Mouse (Mus musculus): ENCODE measurements around the gene AI481877. TPM values are rescaled to one million over a fixed set of nuclear protein-coding genes. Genes with fewer than 3 reads are reported as not detected.

Gene AI481877
- polyA plus RNA-seq, 1 experiment from 2014 or later: 0.05 TPM

DNA sequence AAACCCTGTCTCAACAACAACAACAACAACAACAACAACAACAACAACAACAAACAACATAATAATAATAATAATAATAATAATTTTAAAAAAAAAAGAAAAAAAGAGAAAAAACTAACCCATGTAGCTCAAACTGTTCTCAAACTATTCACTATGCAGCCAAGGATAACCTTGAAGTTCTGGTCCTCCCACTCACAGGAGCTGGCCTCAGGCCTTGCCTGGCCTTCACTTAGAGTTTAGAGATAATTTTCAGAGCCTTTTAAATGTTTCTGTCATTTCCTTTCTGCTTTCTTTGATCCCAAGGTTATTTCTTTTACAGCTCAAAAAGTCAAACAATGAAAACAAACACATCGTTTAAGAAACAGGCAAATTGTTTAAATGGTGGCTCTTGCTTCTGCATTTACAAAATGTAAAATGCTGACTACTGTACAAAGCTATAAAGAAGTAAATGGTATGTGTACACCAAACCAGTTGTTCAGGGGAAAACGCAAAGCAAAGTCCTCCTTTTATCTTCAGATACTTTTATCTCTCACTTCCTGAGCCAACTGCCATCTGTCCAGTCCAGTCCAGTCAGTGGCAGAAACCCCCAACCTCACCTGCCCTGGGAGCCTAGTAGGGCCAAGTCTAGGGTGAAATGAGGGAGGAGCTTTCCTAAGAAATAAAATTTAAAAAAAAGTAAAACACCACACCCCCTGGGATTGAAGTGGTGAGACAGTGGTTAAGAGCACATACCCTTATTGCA lies 34.6 kb upstream of the AI481877 start:
- WGBS: 85% methylated on average over 2 of the region's 2 CpGs

DNA sequence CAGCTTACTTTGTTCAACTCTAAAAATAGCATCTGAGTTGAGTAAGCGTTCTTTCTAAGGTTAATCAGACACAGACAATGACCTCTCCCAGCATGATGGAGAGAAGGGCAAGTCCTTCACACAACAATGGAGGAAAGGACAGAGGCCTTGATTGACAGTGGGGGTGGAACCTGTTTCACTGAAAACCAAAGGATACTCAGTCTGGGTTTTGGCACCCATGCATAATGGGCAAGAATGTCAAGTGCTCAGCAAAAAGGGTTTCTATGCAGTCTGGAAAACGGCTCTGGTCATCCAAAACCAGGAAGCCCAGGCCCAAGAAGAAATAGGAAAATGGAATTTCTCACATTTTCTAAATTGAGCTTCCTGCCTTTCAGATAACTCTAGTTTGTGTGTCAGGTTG lies 33.8 kb upstream of the AI481877 start:
- ATAC-seq (ENCODE audit: low read depth): no peak
- WGBS: 29% methylated on average over 2 of the region's 2 CpGs

More for the DNA sequence above, 34.6 kb upstream of the AI481877 start:
- no peaks in the 10 kb centered on the region for H3K27me3 ChIP-seq (ENCODE audit: control insufficient read depth, insufficient read depth, low read length)
- no peak overlapping the region for H3K27ac ChIP-seq (ENCODE audit: low read depth, low read length)
- no peak overlapping the region for H3K4me2 ChIP-seq (ENCODE audit: low read depth, low read length)
- no peaks in the 10 kb centered on the region for H3K9me3 ChIP-seq (ENCODE audit: control insufficient read depth, low read length)
- ATAC-seq (ENCODE audit: low read depth): no peak
- no peak overlapping the region for H3K4me3 ChIP-seq (ENCODE audit: low read depth, low read length)
- no peak overlapping the region for H3K9ac ChIP-seq (replicated peaks; ENCODE audit: low read depth, low read length)
- no peaks in the 10 kb centered on the region for H3K4me1 ChIP-seq (ENCODE audit: control insufficient read depth, insufficient read depth, low read length)
- no peaks in the 10 kb centered on the region for H3K36me3 ChIP-seq (ENCODE audit: control insufficient read depth, insufficient read depth, low read length)

DNA sequence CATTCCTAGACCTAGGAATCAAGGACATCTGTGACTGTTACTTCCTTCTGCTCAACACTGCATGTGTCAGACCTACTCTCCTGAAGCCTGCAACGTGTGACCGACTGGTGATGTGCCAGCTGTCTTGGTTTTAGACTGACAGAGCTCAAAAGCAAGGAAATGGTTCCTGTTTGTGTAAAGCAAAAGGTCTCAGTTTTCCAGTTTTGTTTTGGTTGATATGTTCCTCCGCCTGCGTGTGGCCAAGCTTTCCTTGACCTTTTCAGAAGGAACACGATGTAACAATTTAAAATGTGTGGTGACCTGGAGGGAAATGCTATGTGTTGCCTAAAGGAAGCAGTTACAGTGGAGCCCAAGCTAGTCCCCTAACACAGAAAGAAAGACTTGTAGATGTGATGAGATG lies 31.2 kb upstream of the AI481877 start:
- no peak for ATAC-seq (ENCODE audit: low read depth)
- Histone ChIP-seq H3K4me2 (ENCODE audit: low read depth, low read length) (no peak overlapping the region), H3K27me3 (ENCODE audit: control insufficient read depth, insufficient read depth, low read length) (no peaks in the 10 kb centered on the region), H3K4me1 (ENCODE audit: control insufficient read depth, insufficient read depth, low read length) (no peaks in the 10 kb centered on the region), H3K36me3 (ENCODE audit: control insufficient read depth, insufficient read depth, low read length) (no peaks in the 10 kb centered on the region), H3K4me3 (ENCODE audit: low read depth, low read length) (no peak overlapping the region), H3K9ac (replicated peaks; ENCODE audit: low read depth, low read length) (no peak overlapping the region), H3K27ac (ENCODE audit: low read depth, low read length) (no peak overlapping the region), H3K9me3 (ENCODE audit: control insufficient read depth, low read length) (no peaks in the 10 kb centered on the region)
- WGBS: 88% methylated on average over 5 of the region's 5 CpGs

More for the DNA sequence above, 33.8 kb upstream of the AI481877 start:
- Histone ChIP-seq H3K9ac (replicated peaks; ENCODE audit: low read depth, low read length) (no peak overlapping the region), H3K4me1 (ENCODE audit: control insufficient read depth, insufficient read depth, low read length) (no peaks in the 10 kb centered on the region), H3K27me3 (ENCODE audit: control insufficient read depth, insufficient read depth, low read length) (no peaks in the 10 kb centered on the region), H3K4me2 (ENCODE audit: low read depth, low read length) (no peak overlapping the region), H3K36me3 (ENCODE audit: control insufficient read depth, insufficient read depth, low read length) (no peaks in the 10 kb centered on the region), H3K4me3 (ENCODE audit: low read depth, low read length) (no peak overlapping the region), H3K27ac (ENCODE audit: low read depth, low read length) (no peak overlapping the region), H3K9me3 (ENCODE audit: control insufficient read depth, low read length) (no peaks in the 10 kb centered on the region)

GRCm38 (mm10) chr4:59167251-59167847 lies 28.6 kb upstream of the AI481877 start:
- H3K36me3 ChIP-seq (ENCODE audit: control insufficient read depth, insufficient read depth, low read length): no peaks in the 10 kb centered on the region
- no peak overlapping the region for H3K4me3 ChIP-seq (ENCODE audit: low read depth, low read length)
- H3K27ac ChIP-seq (ENCODE audit: low read depth, low read length): no peak overlapping the region
- 95% methylated on average over 2 of the region's 2 CpGs for WGBS
- no peak overlapping the region for H3K9ac ChIP-seq (replicated peaks; ENCODE audit: low read depth, low read length)
- no peaks in the 10 kb centered on the region for H3K27me3 ChIP-seq (ENCODE audit: control insufficient read depth, insufficient read depth, low read length)
- no peaks in the 10 kb centered on the region for H3K9me3 ChIP-seq (ENCODE audit: control insufficient read depth, low read length)
- H3K4me1 ChIP-seq (ENCODE audit: control insufficient read depth, insufficient read depth, low read length): no peaks in the 10 kb centered on the region
- ATAC-seq (ENCODE audit: low read depth): no peak
- H3K4me2 ChIP-seq (ENCODE audit: low read depth, low read length): no peak overlapping the region

- 80% methylated on average over 2 of the region's 2 CpGs for WGBS
- Histone ChIP-seq H3K4me2 (ENCODE audit: low read depth, low read length) (no peak overlapping the region), H3K4me3 (ENCODE audit: low read depth, low read length) (no peak overlapping the region), H3K9ac (replicated peaks; ENCODE audit: low read depth, low read length) (no peak overlapping the region), H3K4me1 (ENCODE audit: control insufficient read depth, insufficient read depth, low read length) (no peaks in the 10 kb centered on the region), H3K36me3 (ENCODE audit: control insufficient read depth, insufficient read depth, low read length) (no peaks in the 10 kb centered on the region), H3K9me3 (ENCODE audit: control insufficient read depth, low read length) (no peaks in the 10 kb centered on the region), H3K27ac (ENCODE audit: low read depth, low read length) (no peak overlapping the region), H3K27me3 (ENCODE audit: control insufficient read depth, insufficient read depth, low read length) (no peaks in the 10 kb centered on the region)
- ATAC-seq (ENCODE audit: low read depth): no peak
Observed at GRCm38 (mm10) chr4:59164034-59164433, 25.3 kb upstream of the AI481877 start.

- Histone ChIP-seq H3K4me2 (ENCODE audit: low read depth, low read length) (no peak overlapping the region), H3K27ac (ENCODE audit: low read depth, low read length) (no peak overlapping the region), H3K36me3 (ENCODE audit: control insufficient read depth, insufficient read depth, low read length) (no peaks in the 10 kb centered on the region), H3K9ac (replicated peaks; ENCODE audit: low read depth, low read length) (no peak overlapping the region), H3K4me3 (ENCODE audit: low read depth, low read length) (no peak overlapping the region), H3K27me3 (ENCODE audit: control insufficient read depth, insufficient read depth, low read length) (no peaks in the 10 kb centered on the region), H3K4me1 (ENCODE audit: control insufficient read depth, insufficient read depth, low read length) (no peaks in the 10 kb centered on the region), H3K9me3 (ENCODE audit: control insufficient read depth, low read length) (no peaks in the 10 kb centered on the region)
- no peak for ATAC-seq (ENCODE audit: low read depth)
- 83% methylated on average over 8 of the region's 8 CpGs for WGBS
Observed at GRCm38 (mm10) chr4:59160959-59161670, 22.3 kb upstream of the AI481877 start.

GRCm38 (mm10) chr4:59160289-59160688 lies 21.5 kb upstream of the AI481877 start:
- H3K4me3 ChIP-seq (ENCODE audit: low read depth, low read length): no peak overlapping the region
- no peak overlapping the region for H3K4me2 ChIP-seq (ENCODE audit: low read depth, low read length)
- no peaks in the 10 kb centered on the region for H3K9me3 ChIP-seq (ENCODE audit: control insufficient read depth, low read length)
- H3K36me3 ChIP-seq (ENCODE audit: control insufficient read depth, insufficient read depth, low read length): no peaks in the 10 kb centered on the region
- H3K4me1 ChIP-seq (ENCODE audit: control insufficient read depth, insufficient read depth, low read length): no peaks in the 10 kb centered on the region
- H3K27ac ChIP-seq (ENCODE audit: low read depth, low read length): no peak overlapping the region
- WGBS: 96% methylated on average over 5 of the region's 5 CpGs
- no peak for ATAC-seq (ENCODE audit: low read depth)
- H3K27me3 ChIP-seq (ENCODE audit: control insufficient read depth, insufficient read depth, low read length): no peaks in the 10 kb centered on the region
- H3K9ac ChIP-seq (replicated peaks; ENCODE audit: low read depth, low read length): no peak overlapping the region

DNA sequence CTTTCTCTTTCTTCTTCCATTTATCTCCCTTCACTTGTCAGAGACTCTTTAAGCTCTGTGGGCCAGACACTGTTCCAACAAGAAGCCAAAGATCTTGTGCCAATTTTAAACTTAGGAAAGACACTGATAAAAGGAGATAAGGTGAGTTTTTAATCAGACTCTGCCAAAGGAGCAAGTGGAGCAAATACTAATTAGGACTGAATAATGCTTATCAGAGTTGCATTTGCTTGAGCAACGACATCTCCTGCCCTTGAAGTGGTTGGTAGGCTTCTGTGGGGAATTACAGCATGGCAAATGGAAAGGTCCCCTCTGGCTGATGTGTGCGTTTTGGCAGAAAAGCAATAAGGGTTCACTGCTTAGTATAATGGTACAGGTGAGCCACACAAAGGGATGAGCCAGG lies 18.9 kb upstream of the AI481877 start:
- Histone ChIP-seq H3K27ac (ENCODE audit: low read depth, low read length) (no peak overlapping the region), H3K36me3 (ENCODE audit: control insufficient read depth, insufficient read depth, low read length) (no peaks in the 10 kb centered on the region), H3K4me2 (ENCODE audit: low read depth, low read length) (no peak overlapping the region), H3K27me3 (ENCODE audit: control insufficient read depth, insufficient read depth, low read length) (no peaks in the 10 kb centered on the region), H3K9me3 (ENCODE audit: control insufficient read depth, low read length) (no peaks in the 10 kb centered on the region), H3K4me3 (ENCODE audit: low read depth, low read length) (no peak overlapping the region), H3K4me1 (ENCODE audit: control insufficient read depth, insufficient read depth, low read length) (no peaks in the 10 kb centered on the region), H3K9ac (replicated peaks; ENCODE audit: low read depth, low read length) (no peak overlapping the region)
- no peak for ATAC-seq (ENCODE audit: low read depth)
- 67% methylated on average over 2 of the region's 2 CpGs for WGBS

Data from neural tube, embryonic 14.5 days (tissue).